Mouse (Mus musculus) hindbrain, embryonic 13.5 days (tissue): ENCODE measurements around the gene Polr2e. TPM values are rescaled to one million over a fixed set of nuclear protein-coding genes. Genes with fewer than 3 reads are reported as not detected.

ENCODE experiments used
- ATAC-seq: fragments of 200-750 bp; cut with Nextera tagmentation; 2 replicates; pipeline ENCODE4 v1.8.0; 2017; ENCODE audit warnings: moderate TSS enrichment; ENCODE audit not compliant: low FRiP score
- H3K27ac ChIP-seq: fragments of 300-500 bp; sonication (generic); 2 replicates; pipeline ENCODE4 v1.5.1; 2015; ENCODE audit warnings: inconsistent platforms, mild to moderate bottlenecking, moderate library complexity
- H3K27me3 ChIP-seq: fragments of 300-500 bp; sonication (generic); 2 replicates; pipeline ENCODE4 v1.6.1; 2015; ENCODE audit warnings: mild to moderate bottlenecking, inconsistent platforms
- H3K36me3 ChIP-seq: fragments of 300-500 bp; sonication (generic); 2 replicates; pipeline ENCODE4 v1.6.1; 2015; ENCODE audit warnings: mild to moderate bottlenecking, inconsistent platforms
- H3K4me1 ChIP-seq: fragments of 300-500 bp; sonication (generic); replicated peaks from 2 replicates; pipeline ENCODE4 v1.6.1; 2015; ENCODE audit warnings: inconsistent platforms
- H3K4me2 ChIP-seq: fragments of 300-500 bp; sonication (generic); 2 replicates; pipeline ENCODE4 v1.6.1; 2015; ENCODE audit warnings: inconsistent platforms, mild to moderate bottlenecking, moderate library complexity
- H3K4me3 ChIP-seq: fragments of 300-500 bp; sonication (generic); 2 replicates; pipeline ENCODE4 v1.5.1; 2015; ENCODE audit warnings: mild to moderate bottlenecking, inconsistent platforms
- H3K9ac ChIP-seq: fragments of 300-500 bp; sonication (generic); 2 replicates; pipeline ENCODE4 v1.6.1; 2015; ENCODE audit warnings: mild to moderate bottlenecking, inconsistent platforms
- H3K9me3 ChIP-seq: fragments of 300-500 bp; sonication (generic); 2 replicates; pipeline ENCODE4 v1.6.1; 2016; ENCODE audit warnings: inconsistent platforms
- WGBS: fragments of 180-500 bp; shearing (Covaris S2); methylation state at CpG from one replicate; pipeline ENCODE4 v1.1.7; 2015; 5-methylcytosine and 5-hydroxymethylcytosine counted together
- polyA plus RNA-seq: library from polyadenylated mRNA; unstranded; fragments of >200 nt; fragmentation: Nextera tagmentation; extraction: Ambion mirVana; gene quantifications from 2 replicates; pipeline ENCODE4 v1.2.1, GENCODE M21; 2015

Polr2e gene
- polyA plus RNA-seq, 1 experiment from 2014 or later: 150 TPM

GRCm38 (mm10) chr10:80003374-80004232, 36.0 kb downstream of the Polr2e start:
- no peak for ATAC-seq
- no peak overlapping the region for H3K4me3 ChIP-seq
- H3K9me3 ChIP-seq: no peaks in the 10 kb centered on the region
- H3K27me3 ChIP-seq: peaks cover 64% of the 10 kb centered on the region
- peaks cover 8% of the 10 kb centered on the region for H3K4me1 ChIP-seq
- WGBS: 64% methylated on average over 9 of the region's 9 CpGs
- peaks cover 13% of the 10 kb centered on the region for H3K36me3 ChIP-seq
- H3K9ac ChIP-seq: no peak overlapping the region
- H3K27ac ChIP-seq: no peak overlapping the region
- H3K4me2 ChIP-seq: no peak overlapping the region

- Histone ChIP-seq H3K9ac (no peak overlapping the region), H3K4me3 (no peak overlapping the region), H3K4me2 (no peak overlapping the region), H3K27me3 (peaks cover 70% of the 10 kb centered on the region), H3K4me1 (peaks cover 16% of the 10 kb centered on the region), H3K9me3 (no peaks in the 10 kb centered on the region), H3K36me3 (peaks cover 6% of the 10 kb centered on the region), H3K27ac (no peak overlapping the region)
- WGBS: 26% methylated on average over 21 of the region's 21 CpGs
- ATAC-seq: no peak
Measured at GRCm38 (mm10) chr10:80002829-80003228, 36.8 kb downstream of the Polr2e start.

- Histone ChIP-seq H3K4me3 (no peak overlapping the region), H3K27ac (no peak overlapping the region), H3K9ac (no peak overlapping the region), H3K4me2 (no peak overlapping the region), H3K4me1 (peaks cover 24% of the 10 kb centered on the region), H3K27me3 (peaks cover 70% of the 10 kb centered on the region), H3K9me3 (no peaks in the 10 kb centered on the region), H3K36me3 (0 out of 2 replicates have a peak, but pooled peaks cover 3% of the 10 kb centered on the region)
- ATAC-seq: no peak
- 74% methylated on average over 9 of the region's 9 CpGs for WGBS
Measured at GRCm38 (mm10) chr10:80001945-80002344, 37.6 kb downstream of the Polr2e start.

- H3K4me1 ChIP-seq: peaks cover 27% of the 10 kb centered on the region
- H3K27ac ChIP-seq: peak overlapping the region; percentile 80
- H3K36me3 ChIP-seq: 0 out of 2 replicates have a peak, but pooled peaks cover 3% of the 10 kb centered on the region
Measured at GRCm38 (mm10) chr10:79997819-79998218, 41.8 kb downstream of the Polr2e start.

GRCm38 (mm10) chr10:79997034-79997760, 42.4 kb downstream of the Polr2e start:
- WGBS: under 1% methylated on average over 35 of the region's 35 CpGs
- peaks cover 43% of the 10 kb centered on the region for H3K27me3 ChIP-seq
- peak overlapping the region; percentile 80 for H3K27ac ChIP-seq
- 0 out of 2 replicates have a peak, but pooled peaks cover 3% of the 10 kb centered on the region for H3K36me3 ChIP-seq
- H3K9me3 ChIP-seq: no peaks in the 10 kb centered on the region
- H3K4me1 ChIP-seq: peaks cover 25% of the 10 kb centered on the region
- peak overlapping the region; percentile 63 for H3K9ac ChIP-seq
- peak; percentile 60 for ATAC-seq
- peak overlapping the region; percentile 46 for H3K4me3 ChIP-seq
- H3K4me2 ChIP-seq: peak overlapping the region; percentile 73

More at GRCm38 (mm10) chr10:79997819-79998218, 41.8 kb downstream of the Polr2e start:
- Histone ChIP-seq H3K9ac (peak overlapping the region; percentile 63), H3K27me3 (peaks cover 49% of the 10 kb centered on the region), H3K4me3 (peak overlapping the region; percentile 46), H3K4me2 (peak overlapping the region; percentile 73), H3K9me3 (no peaks in the 10 kb centered on the region)
- 6% methylated on average over 15 of the region's 15 CpGs for WGBS
- ATAC-seq: peak; percentile 36

- H3K4me2 ChIP-seq: peak within 1 kb of the TSS; percentile 73
- H3K4me1 ChIP-seq: peaks cover 25% of the 10 kb centered on the region
- peaks cover 38% of the 10 kb centered on the region for H3K27me3 ChIP-seq
- H3K4me3 ChIP-seq: peak within 1 kb of the TSS; percentile 46
- peak; percentile 87 for ATAC-seq
- 0 out of 2 replicates have a peak, but pooled peaks cover 3% of the 10 kb centered on the region for H3K9me3 ChIP-seq
- peak within 1 kb of the TSS; percentile 80 for H3K27ac ChIP-seq
- under 1% methylated on average over 34 of the region's 34 CpGs for WGBS
- peak within 1 kb of the TSS; percentile 63 for H3K9ac ChIP-seq
- H3K36me3 ChIP-seq: 0 out of 2 replicates have a peak, but pooled peaks cover 5% of the 10 kb centered on the region
Measured at GRCm38 (mm10) chr10:79996272-79997033, 43.1 kb downstream of the Polr2e start, which contains the start of gene Abca7. Gene Abca7, plus strand, starts transcription at chr10:79996494.

GRCm38 (mm10) chr10:79995636-79996035, 44.0 kb downstream of the Polr2e start:
- Histone ChIP-seq H3K4me2 (no peak overlapping the region), H3K9me3 (0 out of 2 replicates have a peak, but pooled peaks cover 9% of the 10 kb centered on the region), H3K36me3 (peaks cover 2% of the 10 kb centered on the region; the same call in 1 of the 2 replicates), H3K4me1 (peaks cover 25% of the 10 kb centered on the region), H3K27ac (no peak overlapping the region), H3K27me3 (peaks cover 40% of the 10 kb centered on the region), H3K4me3 (no peak overlapping the region), H3K9ac (no peak overlapping the region)
- no peak; the same call in 1 of the 2 replicates for ATAC-seq
- 88% methylated on average over 1 of the region's 1 CpGs for WGBS

GRCm38 (mm10) chr10:79994397-79995115, 45.0 kb downstream of the Polr2e start:
- 0 out of 2 replicates have a peak, but pooled peaks cover 9% of the 10 kb centered on the region for H3K9me3 ChIP-seq
- no peak overlapping the region for H3K9ac ChIP-seq
- ATAC-seq: no peak
- H3K4me1 ChIP-seq: peaks cover 25% of the 10 kb centered on the region
- H3K4me2 ChIP-seq: no peak overlapping the region
- WGBS: 89% methylated on average over 16 of the region's 16 CpGs
- peaks cover 2% of the 10 kb centered on the region; the same call in 1 of the 2 replicates for H3K36me3 ChIP-seq
- peaks cover 40% of the 10 kb centered on the region for H3K27me3 ChIP-seq
- H3K27ac ChIP-seq: no peak overlapping the region
- H3K4me3 ChIP-seq: no peak overlapping the region

GRCm38 (mm10) chr10:79991548-79991947, 48.0 kb downstream of the Polr2e start:
- WGBS: 87% methylated on average over 6 of the region's 6 CpGs
- Histone ChIP-seq H3K4me3 (no peak overlapping the region), H3K4me1 (peaks cover 25% of the 10 kb centered on the region), H3K9ac (no peak overlapping the region), H3K9me3 (0 out of 2 replicates have a peak, but pooled peaks cover 9% of the 10 kb centered on the region), H3K36me3 (peaks cover 2% of the 10 kb centered on the region; the same call in 1 of the 2 replicates), H3K27me3 (peaks cover 50% of the 10 kb centered on the region), H3K27ac (no peak overlapping the region), H3K4me2 (no peak overlapping the region)
- ATAC-seq: no peak

- no peak for ATAC-seq
- Histone ChIP-seq H3K9me3 (0 out of 2 replicates have a peak, but pooled peaks cover 9% of the 10 kb centered on the region), H3K4me2 (no peak overlapping the region), H3K4me1 (peaks cover 29% of the 10 kb centered on the region), H3K27me3 (peaks cover 50% of the 10 kb centered on the region), H3K27ac (no peak overlapping the region), H3K4me3 (no peak overlapping the region), H3K36me3 (peaks cover 2% of the 10 kb centered on the region; the same call in 1 of the 2 replicates), H3K9ac (no peak overlapping the region)
- WGBS: 52% methylated on average over 12 of the region's 12 CpGs
Measured at GRCm38 (mm10) chr10:79991099-79991498, 48.5 kb downstream of the Polr2e start.

GRCm38 (mm10) chr10:79989870-79990269, 49.7 kb downstream of the Polr2e start:
- Histone ChIP-seq H3K4me3 (peak overlapping the region; percentile 44), H3K27ac (no peak overlapping the region), H3K9ac (0 out of 2 replicates have a peak overlapping the region, but pooled peaks have one; percentile 40), H3K9me3 (0 out of 2 replicates have a peak, but pooled peaks cover 9% of the 10 kb centered on the region), H3K27me3 (peaks cover 50% of the 10 kb centered on the region), H3K4me2 (peak overlapping the region; percentile 54), H3K4me1 (peaks cover 30% of the 10 kb centered on the region), H3K36me3 (peaks cover 2% of the 10 kb centered on the region; the same call in 1 of the 2 replicates)
- 14% methylated on average over 15 of the region's 15 CpGs for WGBS
- no peak for ATAC-seq
